Mouse (Mus musculus): ENCODE data around the gene Elp6. TPM values are rescaled to one million over a fixed set of nuclear protein-coding genes. Genes with fewer than 3 reads are reported as not detected.

Elp6 gene
- polyA plus RNA-seq, 1 experiment from 2014 or later: 25.5 TPM

DNA sequence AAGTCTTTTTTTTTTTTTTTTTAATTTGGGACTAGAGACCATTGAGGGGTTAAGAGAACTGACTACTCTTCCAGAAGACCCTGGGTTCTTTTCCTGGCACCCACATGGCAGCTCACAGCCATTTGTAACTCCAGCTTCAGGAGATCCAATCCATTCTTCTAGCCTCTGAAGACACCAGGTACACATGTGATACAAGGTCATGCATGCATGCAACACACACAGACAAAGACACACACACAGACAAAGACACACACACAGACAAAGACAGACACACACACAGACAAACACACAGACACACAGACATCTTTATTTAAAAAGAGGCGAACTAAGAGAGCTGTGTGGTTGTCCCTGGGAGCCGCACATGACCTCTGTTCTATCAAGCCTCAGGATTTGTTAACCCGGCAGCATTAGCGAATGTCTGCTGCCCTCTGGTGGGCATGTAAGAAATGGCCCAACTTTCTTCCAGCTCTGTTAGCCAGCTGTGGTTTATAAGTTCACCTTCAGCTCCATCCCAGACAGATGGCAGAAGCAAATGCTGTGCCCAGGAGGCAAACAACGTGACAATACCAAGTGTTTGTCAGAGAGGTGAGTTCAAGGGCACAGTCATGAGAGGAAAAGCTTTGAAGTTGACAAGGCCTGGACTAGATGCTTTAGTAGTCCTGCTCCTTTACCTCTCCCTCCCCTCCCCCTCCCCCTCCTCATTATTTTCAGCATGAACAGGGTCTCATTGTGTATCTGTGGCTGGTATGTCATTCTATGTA, 7.9 kb upstream of the Elp6 start:
- no peak overlapping the region for H3K9ac ChIP-seq (replicated peaks; ENCODE audit: low read depth, low read length)
- WGBS: 6% methylated on average over 5 of the region's 5 CpGs
- no peak overlapping the region for H3K4me3 ChIP-seq (ENCODE audit: low read depth, low read length)
- 0 out of 2 replicates have a peak, but pooled peaks cover 3% of the 10 kb centered on the region for H3K9me3 ChIP-seq (ENCODE audit: control insufficient read depth, low read depth, low read length)
- 0 out of 2 replicates have a peak, but pooled peaks have one; percentile 49 for ATAC-seq (ENCODE audit: insufficient number of reproducible peaks, insufficient read depth, low FRiP score, low read depth)
- H3K36me3 ChIP-seq (ENCODE audit: control insufficient read depth, insufficient read depth, low read length): no peaks in the 10 kb centered on the region
- H3K27me3 ChIP-seq (ENCODE audit: control insufficient read depth, insufficient read depth, low read length): no peaks in the 10 kb centered on the region
- no peaks in the 10 kb centered on the region for H3K4me1 ChIP-seq (ENCODE audit: control insufficient read depth, insufficient read depth, low read length)
- H3K27ac ChIP-seq (ENCODE audit: low read length): no peak overlapping the region
- no peak overlapping the region for H3K4me2 ChIP-seq (replicated peaks; ENCODE audit: low read depth, low read length)

DNA sequence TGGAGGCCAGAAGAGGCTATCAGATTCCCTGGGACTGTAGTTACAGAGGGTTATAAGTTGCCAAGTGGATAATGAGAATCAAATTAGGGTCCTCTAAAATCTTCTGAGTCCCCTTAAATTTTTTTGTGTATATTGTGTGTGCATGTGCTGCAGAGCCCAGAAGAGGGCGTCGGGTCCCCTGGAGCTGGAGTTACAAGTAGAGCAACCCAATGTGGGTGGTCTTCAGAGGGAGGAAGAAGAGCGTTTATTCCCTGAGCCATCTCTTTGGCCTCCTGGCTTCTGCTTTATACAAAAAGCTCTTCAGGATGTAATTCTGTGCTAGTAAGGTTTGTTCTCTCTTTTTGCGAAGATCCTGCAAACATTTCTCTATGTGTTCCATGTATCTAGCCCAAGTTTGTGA, 457 bp upstream of the Elp6 start:
- under 1% methylated on average over 4 of the region's 4 CpGs for WGBS
- Histone ChIP-seq H3K27me3 (ENCODE audit: control insufficient read depth, insufficient read depth, low read length) (no peaks in the 10 kb centered on the region), H3K27ac (ENCODE audit: low read length) (peak overlapping the region; percentile 89), H3K4me1 (ENCODE audit: control insufficient read depth, insufficient read depth, low read length) (peaks cover 6% of the 10 kb centered on the region; the same call in 1 of the 2 replicates), H3K9ac (replicated peaks; ENCODE audit: low read depth, low read length) (peak overlapping the region; percentile 43; the same call in 1 of the 2 replicates), H3K4me2 (replicated peaks; ENCODE audit: low read depth, low read length) (peak overlapping the region; percentile 55), H3K36me3 (ENCODE audit: control insufficient read depth, insufficient read depth, low read length) (no peaks in the 10 kb centered on the region), H3K4me3 (ENCODE audit: low read depth, low read length) (peak overlapping the region; percentile 44), H3K9me3 (ENCODE audit: control insufficient read depth, low read depth, low read length) (0 out of 2 replicates have a peak, but pooled peaks cover 3% of the 10 kb centered on the region)
- no peak for ATAC-seq (ENCODE audit: insufficient number of reproducible peaks, insufficient read depth, low FRiP score, low read depth)

DNA sequence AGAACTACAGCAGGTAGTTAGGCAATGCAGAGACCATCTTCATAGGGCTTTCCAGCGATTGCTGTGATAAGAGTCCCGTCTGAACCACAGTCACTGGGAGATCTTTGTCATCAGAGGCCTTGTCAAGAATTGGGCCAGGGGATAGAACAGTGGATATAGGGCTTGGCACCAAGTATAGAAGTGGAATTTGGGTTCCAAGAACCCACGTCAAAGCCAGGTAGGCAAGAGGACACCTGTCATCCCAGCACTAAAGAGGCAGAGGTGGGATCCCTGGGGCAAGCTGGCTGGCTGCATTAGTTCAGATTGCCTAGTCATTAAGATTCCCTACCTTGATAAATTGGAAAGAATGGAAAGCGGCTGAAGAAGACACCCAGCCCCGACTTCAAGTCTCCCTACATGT, 1.4 kb downstream of the Elp6 start:
- Histone ChIP-seq H3K4me1 (ENCODE audit: control insufficient read depth, insufficient read depth, low read length) (peaks cover 6% of the 10 kb centered on the region; the same call in 1 of the 2 replicates), H3K27ac (ENCODE audit: low read length) (no peak overlapping the region), H3K4me2 (replicated peaks; ENCODE audit: low read depth, low read length) (peak overlapping the region; percentile 65; the same call in 1 of the 2 replicates), H3K4me3 (ENCODE audit: low read depth, low read length) (no peak overlapping the region), H3K9ac (replicated peaks; ENCODE audit: low read depth, low read length) (no peak overlapping the region), H3K9me3 (ENCODE audit: control insufficient read depth, low read depth, low read length) (0 out of 2 replicates have a peak, but pooled peaks cover 3% of the 10 kb centered on the region), H3K27me3 (ENCODE audit: control insufficient read depth, insufficient read depth, low read length) (no peaks in the 10 kb centered on the region), H3K36me3 (ENCODE audit: control insufficient read depth, insufficient read depth, low read length) (peaks cover 9% of the 10 kb centered on the region; the same call in 1 of the 2 replicates)
- WGBS: 88% methylated on average over 5 of the region's 5 CpGs
- no peak for ATAC-seq (ENCODE audit: insufficient number of reproducible peaks, insufficient read depth, low FRiP score, low read depth)

DNA sequence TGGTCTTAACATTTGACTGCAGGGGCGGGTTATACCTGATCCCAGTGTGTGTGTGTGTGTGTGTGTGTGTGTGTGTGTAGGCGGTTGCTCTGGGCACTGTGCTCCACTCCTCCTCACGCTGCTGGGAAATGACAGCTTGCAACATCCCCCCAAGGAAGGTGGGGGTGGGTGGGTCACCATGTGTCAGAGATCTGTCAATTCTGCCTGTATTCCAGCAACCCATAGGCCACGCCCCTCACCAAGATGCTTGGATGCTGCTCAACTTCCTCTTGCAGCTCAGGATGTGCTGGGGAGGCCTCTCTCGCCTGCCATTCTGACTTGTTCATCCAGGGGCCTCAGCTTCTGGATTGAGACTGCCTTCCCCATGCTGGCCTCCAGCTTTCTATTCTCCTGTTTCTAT, 9.7 kb downstream of the Elp6 start:
- no peak overlapping the region for H3K27ac ChIP-seq (ENCODE audit: low read length)
- ATAC-seq (ENCODE audit: insufficient number of reproducible peaks, insufficient read depth, low FRiP score, low read depth): no peak
- H3K36me3 ChIP-seq (ENCODE audit: control insufficient read depth, insufficient read depth, low read length): peaks cover 38% of the 10 kb centered on the region
- H3K4me2 ChIP-seq (replicated peaks; ENCODE audit: low read depth, low read length): no peak overlapping the region
- no peaks in the 10 kb centered on the region for H3K9me3 ChIP-seq (ENCODE audit: control insufficient read depth, low read depth, low read length)
- 77% methylated on average over 5 of the region's 5 CpGs for WGBS
- H3K4me1 ChIP-seq (ENCODE audit: control insufficient read depth, insufficient read depth, low read length): no peaks in the 10 kb centered on the region
- H3K4me3 ChIP-seq (ENCODE audit: low read depth, low read length): no peak overlapping the region
- H3K9ac ChIP-seq (replicated peaks; ENCODE audit: low read depth, low read length): no peak overlapping the region
- H3K27me3 ChIP-seq (ENCODE audit: control insufficient read depth, insufficient read depth, low read length): no peaks in the 10 kb centered on the region

DNA sequence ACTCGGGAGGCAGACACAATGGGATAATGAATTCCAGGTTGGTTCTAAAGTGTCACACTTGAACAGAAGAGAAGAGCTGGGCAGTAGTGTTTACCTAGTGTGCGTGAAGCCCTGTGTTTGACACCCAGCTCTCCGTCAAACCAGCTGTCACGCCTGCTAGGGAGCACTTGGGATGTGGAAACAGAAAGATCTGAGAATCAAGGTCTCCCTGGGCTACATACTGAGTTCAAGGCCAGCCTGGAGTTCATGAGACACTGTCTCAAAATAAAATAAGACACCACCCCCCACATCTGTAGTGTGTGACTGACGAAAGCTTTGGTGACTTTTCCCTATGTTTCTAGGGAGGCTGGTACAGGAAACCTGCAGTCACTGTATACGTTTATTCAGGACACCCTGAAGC, 10.4 kb downstream of the Elp6 start:
- Histone ChIP-seq H3K27me3 (ENCODE audit: control insufficient read depth, insufficient read depth, low read length) (no peaks in the 10 kb centered on the region), H3K9ac (replicated peaks; ENCODE audit: low read depth, low read length) (no peak overlapping the region), H3K27ac (ENCODE audit: low read length) (no peak overlapping the region), H3K9me3 (ENCODE audit: control insufficient read depth, low read depth, low read length) (no peaks in the 10 kb centered on the region), H3K4me3 (ENCODE audit: low read depth, low read length) (no peak overlapping the region), H3K4me1 (ENCODE audit: control insufficient read depth, insufficient read depth, low read length) (no peaks in the 10 kb centered on the region), H3K36me3 (ENCODE audit: control insufficient read depth, insufficient read depth, low read length) (peaks cover 39% of the 10 kb centered on the region), H3K4me2 (replicated peaks; ENCODE audit: low read depth, low read length) (no peak overlapping the region)
- WGBS: 90% methylated on average over 6 of the region's 6 CpGs
- ATAC-seq (ENCODE audit: insufficient number of reproducible peaks, insufficient read depth, low FRiP score, low read depth): no peak

DNA sequence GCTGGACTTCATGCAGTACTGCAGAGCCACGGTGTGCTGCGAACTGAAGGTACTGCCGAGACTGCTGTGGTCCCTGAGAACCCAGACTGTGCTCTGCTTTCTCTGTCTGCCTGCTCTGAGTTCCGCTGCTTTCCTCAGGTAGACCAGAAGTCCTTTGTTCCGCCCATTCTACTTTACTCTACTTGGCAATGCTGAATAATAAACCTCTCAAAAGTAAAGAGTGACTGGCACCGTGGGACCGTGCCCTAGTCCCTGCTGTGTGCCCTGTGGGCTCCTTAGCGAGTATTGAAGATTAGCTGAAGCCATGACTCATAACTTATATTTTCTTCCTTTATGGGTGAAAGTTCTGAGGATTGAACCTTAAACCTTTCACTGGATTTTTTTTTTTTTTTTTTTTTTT, 10.9 kb downstream of the Elp6 start:
- Histone ChIP-seq H3K4me3 (ENCODE audit: low read depth, low read length) (no peak overlapping the region), H3K4me2 (replicated peaks; ENCODE audit: low read depth, low read length) (no peak overlapping the region), H3K27ac (ENCODE audit: low read length) (no peak overlapping the region), H3K27me3 (ENCODE audit: control insufficient read depth, insufficient read depth, low read length) (no peaks in the 10 kb centered on the region), H3K9ac (replicated peaks; ENCODE audit: low read depth, low read length) (no peak overlapping the region), H3K9me3 (ENCODE audit: control insufficient read depth, low read depth, low read length) (no peaks in the 10 kb centered on the region), H3K4me1 (ENCODE audit: control insufficient read depth, insufficient read depth, low read length) (no peaks in the 10 kb centered on the region), H3K36me3 (ENCODE audit: control insufficient read depth, insufficient read depth, low read length) (peaks cover 39% of the 10 kb centered on the region)
- no peak for ATAC-seq (ENCODE audit: insufficient number of reproducible peaks, insufficient read depth, low FRiP score, low read depth)
- WGBS: 94% methylated on average over 8 of the region's 8 CpGs

DNA sequence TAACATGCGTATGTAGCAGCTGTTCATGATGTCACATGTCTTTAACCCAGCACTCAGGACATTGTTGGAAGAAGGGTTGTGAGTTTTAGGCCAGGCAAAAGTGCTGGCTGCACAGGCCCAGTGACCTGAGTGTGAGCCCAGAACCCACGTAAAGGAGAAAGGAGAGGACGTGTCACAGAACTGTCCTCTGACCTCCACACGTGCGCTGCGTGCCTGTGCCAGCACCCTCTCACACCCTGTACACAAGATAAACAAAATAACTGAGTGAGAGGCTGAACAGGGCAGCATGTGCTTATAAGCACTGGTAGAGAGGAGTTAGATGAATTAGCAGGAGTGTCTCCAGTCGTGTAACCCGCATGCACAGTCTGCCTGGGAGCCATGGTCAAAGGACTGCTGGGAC, 11.5 kb downstream of the Elp6 start:
- H3K9me3 ChIP-seq (ENCODE audit: control insufficient read depth, low read depth, low read length): no peaks in the 10 kb centered on the region
- H3K9ac ChIP-seq (replicated peaks; ENCODE audit: low read depth, low read length): no peak overlapping the region
- no peak for ATAC-seq (ENCODE audit: insufficient number of reproducible peaks, insufficient read depth, low FRiP score, low read depth)
- H3K4me1 ChIP-seq (ENCODE audit: control insufficient read depth, insufficient read depth, low read length): no peaks in the 10 kb centered on the region
- no peak overlapping the region for H3K27ac ChIP-seq (ENCODE audit: low read length)
- H3K4me3 ChIP-seq (ENCODE audit: low read depth, low read length): no peak overlapping the region
- peaks cover 41% of the 10 kb centered on the region for H3K36me3 ChIP-seq (ENCODE audit: control insufficient read depth, insufficient read depth, low read length)
- WGBS: 93% methylated on average over 8 of the region's 8 CpGs
- H3K27me3 ChIP-seq (ENCODE audit: control insufficient read depth, insufficient read depth, low read length): no peaks in the 10 kb centered on the region
- H3K4me2 ChIP-seq (replicated peaks; ENCODE audit: low read depth, low read length): no peak overlapping the region

DNA sequence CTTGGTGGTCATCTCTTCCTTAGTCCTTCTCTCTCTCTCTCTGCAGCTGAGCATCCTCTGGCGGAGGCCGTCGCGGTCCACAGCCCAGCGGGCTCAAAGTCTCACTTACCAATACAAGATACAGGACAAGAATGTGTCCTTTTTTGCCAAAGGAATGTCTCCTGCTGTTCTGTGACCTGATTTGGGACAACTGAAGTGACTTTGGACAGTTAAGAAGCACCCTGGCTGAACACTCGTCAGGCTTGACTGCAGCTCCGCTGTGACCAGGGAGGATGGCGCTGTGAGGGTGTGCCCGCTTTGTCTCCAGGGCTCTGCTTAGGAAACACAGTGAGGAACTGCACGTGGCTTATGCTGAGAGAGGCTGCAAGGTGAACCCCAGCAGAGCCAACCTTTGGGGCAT, 15.8 kb downstream of the Elp6 start:
- 92% methylated on average over 10 of the region's 10 CpGs for WGBS
- peaks cover 23% of the 10 kb centered on the region for H3K36me3 ChIP-seq (ENCODE audit: control insufficient read depth, insufficient read depth, low read length)

DNA sequence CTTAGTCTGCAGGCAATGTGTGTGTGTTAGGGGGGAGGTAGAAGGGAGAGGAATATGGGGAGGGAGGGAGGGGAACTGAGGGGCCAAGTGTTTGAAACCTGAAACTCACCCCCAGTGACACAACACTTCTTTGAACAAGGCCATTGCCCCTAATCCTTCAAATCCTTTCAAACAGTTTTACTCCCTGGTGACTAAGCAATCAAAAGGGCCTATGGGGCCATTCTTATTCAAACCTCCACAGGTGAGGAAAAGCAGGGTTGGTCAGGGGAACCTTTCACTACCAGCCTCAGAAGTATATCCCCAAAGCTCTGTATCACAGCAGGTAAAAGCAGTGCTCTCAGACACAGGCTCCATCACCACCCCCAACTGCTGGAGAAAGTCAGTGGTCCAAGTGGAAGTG, 18.0 kb downstream of the Elp6 start:
- no peak overlapping the region for H3K9ac ChIP-seq (replicated peaks; ENCODE audit: low read depth, low read length)
- H3K27ac ChIP-seq (ENCODE audit: low read length): no peak overlapping the region
- no peak overlapping the region for H3K4me2 ChIP-seq (replicated peaks; ENCODE audit: low read depth, low read length)
- H3K36me3 ChIP-seq (ENCODE audit: control insufficient read depth, insufficient read depth, low read length): peaks cover 17% of the 10 kb centered on the region
- ATAC-seq (ENCODE audit: insufficient number of reproducible peaks, insufficient read depth, low FRiP score, low read depth): no peak
- no peak overlapping the region for H3K4me3 ChIP-seq (ENCODE audit: low read depth, low read length)
- H3K4me1 ChIP-seq (ENCODE audit: control insufficient read depth, insufficient read depth, low read length): no peaks in the 10 kb centered on the region
- H3K27me3 ChIP-seq (ENCODE audit: control insufficient read depth, insufficient read depth, low read length): no peaks in the 10 kb centered on the region
- H3K9me3 ChIP-seq (ENCODE audit: control insufficient read depth, low read depth, low read length): no peaks in the 10 kb centered on the region

More for the DNA sequence above, 15.8 kb downstream of the Elp6 start:
- H3K9me3 ChIP-seq (ENCODE audit: control insufficient read depth, low read depth, low read length): no peaks in the 10 kb centered on the region
- no peaks in the 10 kb centered on the region for H3K4me1 ChIP-seq (ENCODE audit: control insufficient read depth, insufficient read depth, low read length)
- H3K27me3 ChIP-seq (ENCODE audit: control insufficient read depth, insufficient read depth, low read length): no peaks in the 10 kb centered on the region
- H3K4me3 ChIP-seq (ENCODE audit: low read depth, low read length): no peak overlapping the region
- no peak overlapping the region for H3K9ac ChIP-seq (replicated peaks; ENCODE audit: low read depth, low read length)
- no peak for ATAC-seq (ENCODE audit: insufficient number of reproducible peaks, insufficient read depth, low FRiP score, low read depth)
- no peak overlapping the region for H3K4me2 ChIP-seq (replicated peaks; ENCODE audit: low read depth, low read length)
- H3K27ac ChIP-seq (ENCODE audit: low read length): no peak overlapping the region
